Mouse (Mus musculus): ENCODE measurements around the gene Muc3. TPM values are rescaled to one million over a fixed set of nuclear protein-coding genes. Genes with fewer than 3 reads are reported as not detected.

Muc3 gene
- not detected for polyA plus RNA-seq (2014; fragmentation: Illumina TruSeq; extraction: RNeasy Lipid Tissue Mini Kit (QIAGEN cat#74804); ENCODE audit: insufficient read depth, low read depth, low replicate concordance)

DNA sequence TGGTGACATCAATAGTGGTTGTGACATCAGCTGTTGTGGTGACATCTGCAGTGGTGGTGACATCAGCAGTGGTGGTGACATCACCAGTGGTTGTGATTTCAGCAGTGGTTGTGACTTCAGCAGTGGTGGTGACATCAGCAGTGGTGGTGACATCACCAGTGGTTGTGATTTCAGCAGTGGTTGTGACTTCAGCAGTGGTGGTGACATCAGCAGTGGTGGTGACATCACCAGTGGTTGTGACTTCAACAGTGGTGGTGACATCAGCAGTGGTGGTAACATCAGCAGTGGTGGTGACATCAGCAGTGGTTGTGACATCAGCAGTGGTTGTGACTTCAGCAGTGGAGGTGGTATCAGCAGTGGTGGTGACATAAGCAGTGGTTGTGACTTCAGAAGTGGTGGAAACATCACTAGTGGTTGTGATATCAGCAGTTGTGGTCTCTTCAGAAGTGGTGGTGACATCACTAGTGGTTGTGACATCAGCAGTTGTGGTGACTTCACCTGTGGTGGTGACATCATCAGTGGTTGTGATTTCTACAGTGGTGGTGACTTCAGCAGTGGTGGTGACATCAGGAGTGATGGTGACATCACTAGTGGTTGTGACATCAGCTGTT is at the start of gene Muc3:
Gene Muc3, minus strand, starts transcription at position 51 of the 611 bp plus-strand sequence.

GRCm38 (mm10) chr5:137115866-137116847 is 33.0 kb downstream of the Muc3 start, which contains the start of gene Trim56:
Trim56 (minus strand) TSS chr5:137116209.

Other genes starting within 250 kb of the Muc3 start
- gene Ift22, start 241.2 kb downstream of the Muc3 start, polyA plus RNA-seq (2014; fragmentation: Illumina TruSeq; extraction: RNeasy Lipid Tissue Mini Kit (QIAGEN cat#74804); ENCODE audit: insufficient read depth, low read depth, low replicate concordance), result 23.9 TPM
- gene Fis1, start 196.0 kb downstream of the Muc3 start, polyA plus RNA-seq (2014; fragmentation: Illumina TruSeq; extraction: RNeasy Lipid Tissue Mini Kit (QIAGEN cat#74804); ENCODE audit: insufficient read depth, low read depth, low replicate concordance), result 304 TPM
- gene Cldn15, start 182.7 kb downstream of the Muc3 start, polyA plus RNA-seq (2014; fragmentation: Illumina TruSeq; extraction: RNeasy Lipid Tissue Mini Kit (QIAGEN cat#74804); ENCODE audit: insufficient read depth, low read depth, low replicate concordance), result 14.0 TPM
- gene Plod3, start 162.3 kb downstream of the Muc3 start, polyA plus RNA-seq (2014; fragmentation: Illumina TruSeq; extraction: RNeasy Lipid Tissue Mini Kit (QIAGEN cat#74804); ENCODE audit: insufficient read depth, low read depth, low replicate concordance), result 37.1 TPM
- gene Znhit1, start 161.3 kb downstream of the Muc3 start, polyA plus RNA-seq (2014; fragmentation: Illumina TruSeq; extraction: RNeasy Lipid Tissue Mini Kit (QIAGEN cat#74804); ENCODE audit: insufficient read depth, low read depth, low replicate concordance), result 75.6 TPM
- gene Vgf, start 122.9 kb downstream of the Muc3 start, polyA plus RNA-seq (2014; fragmentation: Illumina TruSeq; extraction: RNeasy Lipid Tissue Mini Kit (QIAGEN cat#74804); ENCODE audit: insufficient read depth, low read depth, low replicate concordance), result not detected
- gene Ap1s1, start 103.2 kb downstream of the Muc3 start, polyA plus RNA-seq (2014; fragmentation: Illumina TruSeq; extraction: RNeasy Lipid Tissue Mini Kit (QIAGEN cat#74804); ENCODE audit: insufficient read depth, low read depth, low replicate concordance), result 70.5 TPM
- 9.8 TPM for gene Serpine1, start 77.1 kb downstream of the Muc3 start, polyA plus RNA-seq (2014; fragmentation: Illumina TruSeq; extraction: RNeasy Lipid Tissue Mini Kit (QIAGEN cat#74804); ENCODE audit: insufficient read depth, low read depth, low replicate concordance)
- gene Trim56, start 33.1 kb downstream of the Muc3 start, polyA plus RNA-seq (2014; fragmentation: Illumina TruSeq; extraction: RNeasy Lipid Tissue Mini Kit (QIAGEN cat#74804); ENCODE audit: insufficient read depth, low read depth, low replicate concordance), result 10.5 TPM
- 0.12 TPM for gene Muc3a, start 63.1 kb upstream of the Muc3 start, polyA plus RNA-seq (2014; fragmentation: Illumina TruSeq; extraction: RNeasy Lipid Tissue Mini Kit (QIAGEN cat#74804); ENCODE audit: insufficient read depth, low read depth, low replicate concordance)
- 0.51 TPM for gene Ache, start 138.2 kb upstream of the Muc3 start, polyA plus RNA-seq (2014; fragmentation: Illumina TruSeq; extraction: RNeasy Lipid Tissue Mini Kit (QIAGEN cat#74804); ENCODE audit: insufficient read depth, low read depth, low replicate concordance)
- 5.1 TPM for gene Ufsp1, start 145.3 kb upstream of the Muc3 start, polyA plus RNA-seq (2014; fragmentation: Illumina TruSeq; extraction: RNeasy Lipid Tissue Mini Kit (QIAGEN cat#74804); ENCODE audit: insufficient read depth, low read depth, low replicate concordance)
- 63.0 TPM for gene Srrt, start 158.4 kb upstream of the Muc3 start, polyA plus RNA-seq (2014; fragmentation: Illumina TruSeq; extraction: RNeasy Lipid Tissue Mini Kit (QIAGEN cat#74804); ENCODE audit: insufficient read depth, low read depth, low replicate concordance)
- 20.4 TPM for gene Trip6, start 165.1 kb upstream of the Muc3 start, polyA plus RNA-seq (2014; fragmentation: Illumina TruSeq; extraction: RNeasy Lipid Tissue Mini Kit (QIAGEN cat#74804); ENCODE audit: insufficient read depth, low read depth, low replicate concordance)
- gene Slc12a9, start 184.3 kb upstream of the Muc3 start, polyA plus RNA-seq (2014; fragmentation: Illumina TruSeq; extraction: RNeasy Lipid Tissue Mini Kit (QIAGEN cat#74804); ENCODE audit: insufficient read depth, low read depth, low replicate concordance), result 6.6 TPM
- gene Ephb4, start 200.8 kb upstream of the Muc3 start, polyA plus RNA-seq (2014; fragmentation: Illumina TruSeq; extraction: RNeasy Lipid Tissue Mini Kit (QIAGEN cat#74804); ENCODE audit: insufficient read depth, low read depth, low replicate concordance), result 37.0 TPM